Mouse (Mus musculus) left cerebral cortex, postnatal 14 days (tissue): ENCODE results near the gene Tmed3. TPM values are rescaled to one million over a fixed set of nuclear protein-coding genes. Genes with fewer than 3 reads are reported as not detected.

ENCODE experiments used
- DNase-seq, 2 experiments: peaks; one replicate each; pipeline ENCODE4 v3.0.0; 2021 to 2022; ENCODE audit warnings: low spot score in 2 of 2, mixed read lengths in 1 of 2
- intact Hi-C: fragments of 180-260 bp; cut with DNase I; formaldehyde crosslinking; loops from one replicate; pipeline ENCODE4 v1.15.1; 2025
- total RNA-seq, 2 experiments: library from RNA; stranded (reverse); gene quantifications; 2 replicates each; pipeline ENCODE4 v1.2.3; 2021

Tmed3 gene
- total RNA-seq, 2 experiments from 2014 or later = 27.3 to 28.8 TPM

- no peak for DNase-seq
- intact Hi-C loops = no loop called here
Measured at GRCm38 (mm10) chr9:89667306-89667942, 37.4 kb downstream of the Tmed3 start.

- intact Hi-C loops = no loop called here
Measured at GRCm38 (mm10) chr9:89650913-89651312, 54.0 kb downstream of the Tmed3 start.

More at GRCm38 (mm10) chr9:89650913-89651312, 54.0 kb downstream of the Tmed3 start:
- no peak for DNase-seq

Other genes with a start within 250 kb of the Tmed3 start
- 10 to 100 TPM in 1 of 2 experiments, 1 to 10 TPM in 1; 9.9 to 12.3 TPM for gene Minar1, start 81.9 kb downstream of the Tmed3 start, total RNA-seq
- gene Ankrd34c, start 33.4 kb upstream of the Tmed3 start, total RNA-seq = 10 to 100 TPM in 1 of 2 experiments, 1 to 10 TPM in 1; 9.5 to 10.9 TPM
- gene Rasgrf1, start 204.8 kb upstream of the Tmed3 start, total RNA-seq = 100 to 1,000 TPM; 146 to 187 TPM